Mouse (Mus musculus) G1E (cell line): Measurements from ENCODE around the gene Myocd. TPM values are rescaled to one million over a fixed set of nuclear protein-coding genes. Genes with fewer than 3 reads are reported as not detected.

ENCODE experiments used
- ATAC-seq: 2 replicates; pipeline ENCODE4 v1.8.0; 2016; ENCODE audit warnings: mild to moderate bottlenecking; ENCODE audit not compliant: insufficient number of reproducible peaks, poor library complexity, low FRiP score, severe bottlenecking; ENCODE audit errors: extremely low read depth
- DNase-seq: peaks from one replicate; pipeline ENCODE4 v3.0.0; 2012; ENCODE audit warnings: low spot score
- H3K27me3 ChIP-seq: 2 replicates; pipeline ENCODE4 v1.6.1; 2012; ENCODE audit warnings: mild to moderate bottlenecking, low read length, inconsistent platforms; ENCODE audit not compliant: insufficient read depth
- H3K36me3 ChIP-seq: replicated peaks from 2 replicates; pipeline ENCODE3; 2012; ENCODE audit warnings: mild to moderate bottlenecking, inconsistent platforms
- H3K4me1 ChIP-seq: 2 replicates; pipeline ENCODE4 v1.6.1; 2012; ENCODE audit warnings: low read depth, low read length, inconsistent platforms, mixed read lengths; ENCODE audit not compliant: insufficient read depth
- H3K4me3 ChIP-seq: 2 replicates; pipeline ENCODE4 v1.5.1; 2012; ENCODE audit warnings: low read depth, mild to moderate bottlenecking, inconsistent platforms, low read length, moderate library complexity, mixed read lengths
- H3K9me3 ChIP-seq: replicated peaks from 2 replicates; pipeline ENCODE4 v1.6.1; 2012; ENCODE audit warnings: inconsistent platforms
- CTCF ChIP-seq: IDR thresholded peaks from 2 replicates; pipeline ENCODE4 v1.5.1; 2012; ENCODE audit warnings: low read depth, low read length, inconsistent platforms, mixed read lengths
- GATA1 ChIP-seq: IDR thresholded peaks from 2 replicates; pipeline ENCODE4 v1.6.1; 2012; ENCODE audit warnings: borderline replicate concordance, low read length, inconsistent platforms, mixed read lengths
- GATA2 ChIP-seq: IDR thresholded peaks from 2 replicates; pipeline ENCODE4 v1.6.1; 2012; ENCODE audit warnings: low read depth, low read length, inconsistent platforms, borderline replicate concordance
- POLR2AphosphoS5 ChIP-seq: IDR thresholded peaks from 2 replicates; pipeline ENCODE4 v1.6.1; 2012; ENCODE audit warnings: low read depth, low read length, inconsistent platforms; ENCODE audit not compliant: insufficient replicate concordance
- TAL1 ChIP-seq: conservative IDR thresholded peaks from 2 replicates; pipeline ENCODE4 v1.6.1; 2012; ENCODE audit warnings: low read depth, low read length, inconsistent platforms, mixed read lengths
- polyA plus RNA-seq: library from polyadenylated mRNA; stranded (reverse); fragments of >175 nt; gene quantifications from 2 replicates; pipeline ENCODE4 v1.2.3, GENCODE M21; 2012
- total RNA-seq, 2 experiments: library from RNA; stranded (forward) in 1 of 2; stranded (reverse) in 1 of 2; fragments of 200-1000 nt in 1 of 2; fragments of >200 nt in 1 of 2; fragmentation: Nextera tagmentation in 1 of 2; gene quantifications; 2 replicates each; pipeline ENCODE4 v1.2.3; 2014 to 2017

The Myocd gene
- total RNA-seq (2014; fragmentation: Nextera tagmentation) (not detected in 2 replicates), total RNA-seq (2017) (0.12 and 0.22 TPM in 2 replicates), polyA plus RNA-seq (not detected in 2 replicates)

- no peak for DNase-seq
- Histone ChIP-seq H3K36me3 (no peaks in the 10 kb centered on the region), H3K4me1 (no peaks in the 10 kb centered on the region), H3K4me3 (no peak within 1 kb of the TSS), H3K27me3 (no peaks in the 10 kb centered on the region), H3K9me3 (0 out of 2 replicates have a peak, but pooled peaks cover 2% of the 10 kb centered on the region)
- TF ChIP-seq CTCF (no peak), GATA2 (no peak), TAL1 (no peak), GATA1 (no peak), POLR2AphosphoS5 (no peak)
- no peak for ATAC-seq
Measured at GRCm38 (mm10) chr11:65269851-65270473, at the start of gene Myocd. Gene Myocd (minus strand): TSS chr11:65269989.

GRCm38 (mm10) chr11:65303824-65304223 lies 34.0 kb upstream of the Myocd start:
- Histone ChIP-seq H3K27me3 (no peaks in the 10 kb centered on the region), H3K9me3 (no peaks in the 10 kb centered on the region), H3K36me3 (no peaks in the 10 kb centered on the region), H3K4me3 (no peak overlapping the region), H3K4me1 (no peaks in the 10 kb centered on the region)
- no peak for TF ChIP-seq CTCF
- no peak for TF ChIP-seq POLR2AphosphoS5
- TF ChIP-seq GATA1 = no peak
- no peak for TF ChIP-seq GATA2
- no peak for TF ChIP-seq TAL1
- no peak for DNase-seq
- ATAC-seq = no peak

- H3K4me3 ChIP-seq = no peak overlapping the region
- H3K27me3 ChIP-seq = no peaks in the 10 kb centered on the region
- H3K9me3 ChIP-seq = no peaks in the 10 kb centered on the region
- ATAC-seq (no peak), DNase-seq (no peak)
- TF ChIP-seq GATA2 (no peak), CTCF (no peak), TAL1 (no peak), GATA1 (no peak), POLR2AphosphoS5 (no peak)
- H3K36me3 ChIP-seq = no peaks in the 10 kb centered on the region
- H3K4me1 ChIP-seq = no peaks in the 10 kb centered on the region
Measured at GRCm38 (mm10) chr11:65294128-65294833, 24.5 kb upstream of the Myocd start.

GRCm38 (mm10) chr11:65292994-65293393 lies 23.2 kb upstream of the Myocd start:
- H3K4me1 ChIP-seq = no peaks in the 10 kb centered on the region
- no peaks in the 10 kb centered on the region for H3K9me3 ChIP-seq
- DNase-seq (no peak), ATAC-seq (no peak)
- H3K4me3 ChIP-seq = no peak overlapping the region
- TF ChIP-seq POLR2AphosphoS5 = no peak
- TF ChIP-seq GATA2 = no peak
- no peak for TF ChIP-seq CTCF
- no peak for TF ChIP-seq GATA1
- no peak for TF ChIP-seq TAL1
- no peaks in the 10 kb centered on the region for H3K27me3 ChIP-seq
- no peaks in the 10 kb centered on the region for H3K36me3 ChIP-seq

GRCm38 (mm10) chr11:65287706-65288105 lies 17.9 kb upstream of the Myocd start:
- DNase-seq = no peak
- Histone ChIP-seq H3K27me3 (no peaks in the 10 kb centered on the region), H3K9me3 (no peaks in the 10 kb centered on the region), H3K36me3 (no peaks in the 10 kb centered on the region), H3K4me3 (no peak overlapping the region), H3K4me1 (no peaks in the 10 kb centered on the region)
- ATAC-seq = no peak
- TF ChIP-seq POLR2AphosphoS5 = no peak
- TF ChIP-seq CTCF = no peak
- no peak for TF ChIP-seq GATA1
- TF ChIP-seq GATA2 = no peak
- no peak for TF ChIP-seq TAL1

GRCm38 (mm10) chr11:65286211-65286610 lies 16.4 kb upstream of the Myocd start:
- Histone ChIP-seq H3K27me3 (no peaks in the 10 kb centered on the region), H3K4me1 (no peaks in the 10 kb centered on the region), H3K4me3 (no peak overlapping the region), H3K9me3 (no peaks in the 10 kb centered on the region), H3K36me3 (no peaks in the 10 kb centered on the region)
- DNase-seq (no peak), ATAC-seq (no peak)
- TF ChIP-seq GATA2 (no peak), CTCF (no peak), TAL1 (no peak), POLR2AphosphoS5 (no peak)
